Mouse (Mus musculus): Measurements from ENCODE around the gene Ctsf. TPM values are rescaled to one million over a fixed set of nuclear protein-coding genes. Genes with fewer than 3 reads are reported as not detected.
A peak's percentile ranks its signal among the peaks of the same experiment; 100 is the strongest.

Ctsf gene
- total and polyA plus RNA-seq, 2 experiments, result 44.1 to 88.9 TPM

- 80% methylated on average over 9 of the region's 9 CpGs for WGBS
- TF ChIP-seq POLR2A (IDR thresholded peaks at IDR 0.05; ENCODE audit: extremely low read depth, insufficient read depth, low read length) (no peak), CTCF (IDR thresholded peaks at IDR 0.05; ENCODE audit: low read depth, low read length) (no peak)
- Histone ChIP-seq H3K4me1 (ENCODE audit: control insufficient read depth, insufficient read depth, low read length) (peaks cover 9% of the 10 kb centered on the region; the same call in 1 of the 2 replicates), H3K27me3 (ENCODE audit: control insufficient read depth, insufficient read depth, low read length) (no peaks in the 10 kb centered on the region), H3K27ac (replicated peaks; ENCODE audit: insufficient read depth, low read depth, low read length) (no peak overlapping the region), H3K9ac (ENCODE audit: low read depth, low read length) (no peak overlapping the region), H3K4me3 (ENCODE audit: insufficient read depth, low read depth, low read length) (no peak overlapping the region), H3K79me2 (ENCODE audit: control insufficient read depth, insufficient read depth, low read length) (peaks cover 4% of the 10 kb centered on the region; the same call in 1 of the 2 replicates), H3K36me3 (ENCODE audit: control insufficient read depth, insufficient read depth, low read length) (no peaks in the 10 kb centered on the region)
- no peak for DNase-seq (ENCODE audit: extremely low read depth, low read depth, low spot score)
Observed at GRCm38 (mm10) chr19:4840848-4841247, 14.1 kb upstream of the Ctsf start.

GRCm38 (mm10) chr19:4842611-4843010 lies 12.3 kb upstream of the Ctsf start:
- no peak overlapping the region for H3K27ac ChIP-seq (replicated peaks; ENCODE audit: insufficient read depth, low read depth, low read length)
- no peak for DNase-seq (ENCODE audit: extremely low read depth, low read depth, low spot score)
- no peak overlapping the region for H3K4me3 ChIP-seq (ENCODE audit: insufficient read depth, low read depth, low read length)
- peaks cover 2% of the 10 kb centered on the region; the same call in 1 of the 2 replicates for H3K4me1 ChIP-seq (ENCODE audit: control insufficient read depth, insufficient read depth, low read length)
- no peak overlapping the region for H3K9ac ChIP-seq (ENCODE audit: low read depth, low read length)
- no peaks in the 10 kb centered on the region for H3K36me3 ChIP-seq (ENCODE audit: control insufficient read depth, insufficient read depth, low read length)
- no peaks in the 10 kb centered on the region for H3K27me3 ChIP-seq (ENCODE audit: control insufficient read depth, insufficient read depth, low read length)
- WGBS, result 42% methylated on average over 2 of the region's 2 CpGs
- H3K79me2 ChIP-seq (ENCODE audit: control insufficient read depth, insufficient read depth, low read length), result peaks cover 4% of the 10 kb centered on the region; the same call in 1 of the 2 replicates
- no peak for TF ChIP-seq CTCF (IDR thresholded peaks at IDR 0.05; ENCODE audit: low read depth, low read length)
- no peak for TF ChIP-seq POLR2A (IDR thresholded peaks at IDR 0.05; ENCODE audit: extremely low read depth, insufficient read depth, low read length)

GRCm38 (mm10) chr19:4845846-4846245 lies 9.1 kb upstream of the Ctsf start:
- WGBS, result 59% methylated on average over 2 of the region's 2 CpGs
- Histone ChIP-seq H3K4me1 (ENCODE audit: control insufficient read depth, insufficient read depth, low read length) (no peaks in the 10 kb centered on the region), H3K27ac (replicated peaks; ENCODE audit: insufficient read depth, low read depth, low read length) (no peak overlapping the region), H3K27me3 (ENCODE audit: control insufficient read depth, insufficient read depth, low read length) (no peaks in the 10 kb centered on the region), H3K79me2 (ENCODE audit: control insufficient read depth, insufficient read depth, low read length) (no peaks in the 10 kb centered on the region; the same call in 1 of the 2 replicates), H3K9ac (ENCODE audit: low read depth, low read length) (no peak overlapping the region), H3K4me3 (ENCODE audit: insufficient read depth, low read depth, low read length) (no peak overlapping the region), H3K36me3 (ENCODE audit: control insufficient read depth, insufficient read depth, low read length) (no peaks in the 10 kb centered on the region)
- no peak for TF ChIP-seq CTCF (IDR thresholded peaks at IDR 0.05; ENCODE audit: low read depth, low read length)
- no peak for TF ChIP-seq POLR2A (IDR thresholded peaks at IDR 0.05; ENCODE audit: extremely low read depth, insufficient read depth, low read length)
- DNase-seq (ENCODE audit: extremely low read depth, low read depth, low spot score), result no peak

- 24% methylated on average over 7 of the region's 7 CpGs for WGBS
- Histone ChIP-seq H3K27ac (replicated peaks; ENCODE audit: insufficient read depth, low read depth, low read length) (no peak overlapping the region), H3K9ac (ENCODE audit: low read depth, low read length) (no peak overlapping the region), H3K79me2 (ENCODE audit: control insufficient read depth, insufficient read depth, low read length) (no peaks in the 10 kb centered on the region; the same call in 1 of the 2 replicates), H3K4me3 (ENCODE audit: insufficient read depth, low read depth, low read length) (no peak overlapping the region), H3K4me1 (ENCODE audit: control insufficient read depth, insufficient read depth, low read length) (no peaks in the 10 kb centered on the region), H3K36me3 (ENCODE audit: control insufficient read depth, insufficient read depth, low read length) (no peaks in the 10 kb centered on the region), H3K27me3 (ENCODE audit: control insufficient read depth, insufficient read depth, low read length) (no peaks in the 10 kb centered on the region)
- peak; percentile 68 for DNase-seq (ENCODE audit: extremely low read depth, low read depth, low spot score)
- TF ChIP-seq POLR2A (IDR thresholded peaks at IDR 0.05; ENCODE audit: extremely low read depth, insufficient read depth, low read length) (no peak), CTCF (IDR thresholded peaks at IDR 0.05; ENCODE audit: low read depth, low read length) (peak; percentile 77)
Observed at GRCm38 (mm10) chr19:4847490-4847889, 7.4 kb upstream of the Ctsf start.

GRCm38 (mm10) chr19:4849800-4850199 lies 5.1 kb upstream of the Ctsf start:
- H3K36me3 ChIP-seq (ENCODE audit: control insufficient read depth, insufficient read depth, low read length), result no peaks in the 10 kb centered on the region
- TF ChIP-seq CTCF (IDR thresholded peaks at IDR 0.05; ENCODE audit: low read depth, low read length) (no peak), POLR2A (IDR thresholded peaks at IDR 0.05; ENCODE audit: extremely low read depth, insufficient read depth, low read length) (no peak)
- no peak for DNase-seq (ENCODE audit: extremely low read depth, low read depth, low spot score)
- H3K9ac ChIP-seq (ENCODE audit: low read depth, low read length), result no peak overlapping the region
- peaks cover 3% of the 10 kb centered on the region; the same call in 1 of the 2 replicates for H3K4me1 ChIP-seq (ENCODE audit: control insufficient read depth, insufficient read depth, low read length)
- no peak overlapping the region for H3K27ac ChIP-seq (replicated peaks; ENCODE audit: insufficient read depth, low read depth, low read length)
- H3K79me2 ChIP-seq (ENCODE audit: control insufficient read depth, insufficient read depth, low read length), result no peaks in the 10 kb centered on the region; the same call in 1 of the 2 replicates
- H3K27me3 ChIP-seq (ENCODE audit: control insufficient read depth, insufficient read depth, low read length), result no peaks in the 10 kb centered on the region
- H3K4me3 ChIP-seq (ENCODE audit: insufficient read depth, low read depth, low read length), result no peak overlapping the region
- 88% methylated on average over 4 of the region's 4 CpGs for WGBS

- no peak for DNase-seq (ENCODE audit: extremely low read depth, low read depth, low spot score)
- no peaks in the 10 kb centered on the region for H3K36me3 ChIP-seq (ENCODE audit: control insufficient read depth, insufficient read depth, low read length)
- H3K4me3 ChIP-seq (ENCODE audit: insufficient read depth, low read depth, low read length), result no peak overlapping the region
- H3K9ac ChIP-seq (ENCODE audit: low read depth, low read length), result no peak overlapping the region
- 49% methylated on average over 5 of the region's 5 CpGs for WGBS
- H3K27me3 ChIP-seq (ENCODE audit: control insufficient read depth, insufficient read depth, low read length), result no peaks in the 10 kb centered on the region
- no peak overlapping the region for H3K27ac ChIP-seq (replicated peaks; ENCODE audit: insufficient read depth, low read depth, low read length)
- TF ChIP-seq CTCF (IDR thresholded peaks at IDR 0.05; ENCODE audit: low read depth, low read length) (no peak), POLR2A (IDR thresholded peaks at IDR 0.05; ENCODE audit: extremely low read depth, insufficient read depth, low read length) (no peak)
- peaks cover 3% of the 10 kb centered on the region; the same call in 1 of the 2 replicates for H3K4me1 ChIP-seq (ENCODE audit: control insufficient read depth, insufficient read depth, low read length)
- H3K79me2 ChIP-seq (ENCODE audit: control insufficient read depth, insufficient read depth, low read length), result no peaks in the 10 kb centered on the region; the same call in 1 of the 2 replicates
Observed at GRCm38 (mm10) chr19:4850281-4850680, 4.6 kb upstream of the Ctsf start.

Measured in liver, adult 2 months (tissue).